ENCODE assay signal across 21 mouse cellular contexts in genomic region chr5:89190063-89190462, GRCm38 (mm10).
DNase-seq lines count a peak whose midpoint lies in the region; ATAC-seq lines count a peak whose summit lies in the region.
"Had no signal": no experiment of that assay in that cellular context is flagged by ENCODE, and none has a peak within 500 bp of the region (broad histone marks: within the 10 kb centered on the region; RNA-seq: fewer than 3 reads in every experiment).

No protein-coding gene starts in this region.

- no peak overlapping the region for H3K27ac ChIP-seq in hindbrain, embryonic 15.5 days (replicated peaks)
- H3K27ac ChIP-seq in hindbrain, embryonic 11.5 days (ENCODE audit: low read depth, low read length) = no peak overlapping the region
- no peak overlapping the region for H3K27ac ChIP-seq in midbrain, embryonic 15.5 days
- H3K27ac ChIP-seq: forebrain, embryonic 10.5 days; gastrocnemius, adult 2 months had no signal

- H3K4me2 ChIP-seq in hindbrain, embryonic 15.5 days = no peak overlapping the region
- no peak overlapping the region for H3K4me2 ChIP-seq in hindbrain, embryonic 11.5 days (replicated peaks; ENCODE audit: low read depth, low read length)
- no peak overlapping the region for H3K4me2 ChIP-seq in midbrain, embryonic 15.5 days

- 0 out of 2 replicates have a peak, but pooled peaks cover 4% of the 10 kb centered on the region for H3K4me1 ChIP-seq in hindbrain, embryonic 15.5 days (replicated peaks)
- no peaks in the 10 kb centered on the region for H3K4me1 ChIP-seq in hindbrain, embryonic 11.5 days (replicated peaks; ENCODE audit: control insufficient read depth, insufficient read depth, low read length)
- no peaks in the 10 kb centered on the region for H3K4me1 ChIP-seq in midbrain, embryonic 15.5 days

- peak; percentile 61; the same call in 1 of the 2 replicates for ATAC-seq in hindbrain, embryonic 15.5 days (ENCODE audit: low FRiP score, low read depth)
- ATAC-seq in hindbrain, embryonic 11.5 days (ENCODE audit: low FRiP score) = no peak
- peak; percentile 85 for ATAC-seq in midbrain, embryonic 15.5 days (replicated peaks)
- ATAC-seq: activated CD4-positive, CD25-positive, alpha-beta regulatory T cell, adult 4 months had no signal

- H3K9me3 ChIP-seq in hindbrain, embryonic 15.5 days = no peaks in the 10 kb centered on the region
- no peaks in the 10 kb centered on the region for H3K9me3 ChIP-seq in hindbrain, embryonic 11.5 days (ENCODE audit: control insufficient read depth, low read length)
- H3K9me3 ChIP-seq in midbrain, embryonic 15.5 days = no peaks in the 10 kb centered on the region
- H3K9me3 ChIP-seq: forebrain, embryonic 10.5 days had no signal

- no peaks in the 10 kb centered on the region for H3K27me3 ChIP-seq in hindbrain, embryonic 15.5 days
- H3K27me3 ChIP-seq in hindbrain, embryonic 11.5 days (ENCODE audit: control insufficient read depth, insufficient read depth, low read length) = no peaks in the 10 kb centered on the region
- H3K27me3 ChIP-seq in midbrain, embryonic 15.5 days (replicated peaks) = no peaks in the 10 kb centered on the region

- no peak overlapping the region for H3K9ac ChIP-seq in hindbrain, embryonic 15.5 days
- H3K9ac ChIP-seq in hindbrain, embryonic 11.5 days (ENCODE audit: low read depth, low read length) = no peak overlapping the region
- H3K9ac ChIP-seq in midbrain, embryonic 15.5 days = no peak overlapping the region

- H3K4me3 ChIP-seq in hindbrain, embryonic 15.5 days = no peak overlapping the region
- no peak overlapping the region for H3K4me3 ChIP-seq in hindbrain, embryonic 11.5 days (ENCODE audit: low read depth, low read length)
- no peak overlapping the region for H3K4me3 ChIP-seq in midbrain, embryonic 15.5 days
- H3K4me3 ChIP-seq: forebrain, embryonic 10.5 days; gastrocnemius, adult 2 months; myocyte had no signal

- DNase-seq in embryo, embryonic 11 days = peak; percentile 8
- no peak for DNase-seq in embryo, embryonic 10 days (ENCODE audit: low spot score)
- DNase-seq in hindbrain, embryonic 11.5 days (ENCODE audit: low spot score) = no peak
- DNase-seq in retina, embryonic 14.5 days (ENCODE audit: low spot score) = peak; percentile 10
- no peak for DNase-seq in urinary bladder, postnatal 14 days (ENCODE audit: low spot score)
- DNase-seq in heart, postnatal 4 days = no peak
- DNase-seq: adrenal gland, adult 8-10 months; cerebellum, adult 2 months; cerebellum, postnatal 36 days; gastrocnemius, adult 2 months; kidney, adult 2 months; kidney, postnatal 10 days; lung, postnatal 4 days; right cerebral cortex, adult 18-20 months; right cerebral cortex, postnatal 4 days; thymus, postnatal 25 days had no signal

- H3K36me3 ChIP-seq in hindbrain, embryonic 15.5 days = no peaks in the 10 kb centered on the region
- H3K36me3 ChIP-seq in hindbrain, embryonic 11.5 days (ENCODE audit: control insufficient read depth, insufficient read depth, low read length) = no peaks in the 10 kb centered on the region
- H3K36me3 ChIP-seq in midbrain, embryonic 15.5 days (replicated peaks) = no peaks in the 10 kb centered on the region
- H3K36me3 ChIP-seq: forebrain, embryonic 10.5 days had no signal

- 23% methylated on average over 3 of the region's 3 CpGs for WGBS in hindbrain, embryonic 15.5 days
- WGBS in hindbrain, embryonic 11.5 days = 40% methylated on average over 3 of the region's 3 CpGs
- 31% methylated on average over 3 of the region's 3 CpGs for WGBS in midbrain, embryonic 15.5 days

Comparison
In these comparisons a context has a peak if more than half of its experiments do, and no peak if none do; other contexts are left out.
1. DNase-seq: peak in embryo, embryonic 11 days (single experiment) and retina, embryonic 14.5 days (single experiment); none in embryo, embryonic 10 days (single experiment), hindbrain, embryonic 11.5 days (single experiment), urinary bladder, postnatal 14 days (single experiment) and heart, postnatal 4 days (single experiment).